Mouse (Mus musculus) forebrain, embryonic 13.5 days (tissue): Measurements from ENCODE around the gene Pxylp1. TPM values are rescaled to one million over a fixed set of nuclear protein-coding genes. Genes with fewer than 3 reads are reported as not detected.

Experiments
- ATAC-seq: fragments of 200-750 bp; cut with Nextera tagmentation; 2 replicates; pipeline ENCODE4 v1.8.0; 2017
- H3K27ac ChIP-seq: fragments of 300-500 bp; sonication (generic); 2 replicates; pipeline ENCODE4 v1.5.1; 2015; ENCODE audit warnings: inconsistent platforms, mild to moderate bottlenecking, moderate library complexity
- H3K27me3 ChIP-seq: fragments of 300-500 bp; sonication (generic); 2 replicates; pipeline ENCODE4 v1.6.1; 2015; ENCODE audit warnings: mild to moderate bottlenecking, inconsistent platforms
- H3K36me3 ChIP-seq: fragments of 300-500 bp; sonication (generic); 2 replicates; pipeline ENCODE4 v1.6.1; 2015; ENCODE audit warnings: mild to moderate bottlenecking, inconsistent platforms; ENCODE audit not compliant: poor library complexity, severe bottlenecking
- H3K4me1 ChIP-seq: fragments of 300-500 bp; sonication (generic); 2 replicates; pipeline ENCODE4 v1.6.1; 2015; ENCODE audit warnings: inconsistent platforms
- H3K4me2 ChIP-seq: fragments of 300-500 bp; sonication (generic); 2 replicates; pipeline ENCODE4 v1.6.1; 2015; ENCODE audit warnings: inconsistent platforms, mild to moderate bottlenecking, moderate library complexity
- H3K4me3 ChIP-seq: fragments of 300-500 bp; sonication (generic); 2 replicates; pipeline ENCODE4 v1.5.1; 2015; ENCODE audit warnings: mild to moderate bottlenecking, inconsistent platforms
- H3K9ac ChIP-seq: fragments of 300-500 bp; sonication (generic); 2 replicates; pipeline ENCODE4 v1.6.1; 2015; ENCODE audit warnings: mild to moderate bottlenecking, inconsistent platforms
- H3K9me3 ChIP-seq: fragments of 300-500 bp; sonication (generic); replicated peaks from 2 replicates; pipeline ENCODE4 v1.6.1; 2016; ENCODE audit warnings: inconsistent platforms
- WGBS: fragments of 180-500 bp; shearing (Covaris S2); methylation state at CpG from one replicate; pipeline ENCODE4 v1.1.7; 2015; 5-methylcytosine and 5-hydroxymethylcytosine counted together
- polyA plus RNA-seq: library from polyadenylated mRNA; unstranded; fragments of >200 nt; fragmentation: Nextera tagmentation; extraction: Ambion mirVana; gene quantifications from 2 replicates; pipeline ENCODE4 v1.2.1, GENCODE M21; 2015

Pxylp1 gene
- polyA plus RNA-seq, 1 experiment from 2014 or later = 47.2 TPM

- H3K27ac ChIP-seq = no peak overlapping the region
- H3K4me3 ChIP-seq = no peak overlapping the region
- 70% methylated on average over 16 of the region's 16 CpGs for WGBS
- H3K4me2 ChIP-seq = no peak overlapping the region
- peaks cover 16% of the 10 kb centered on the region for H3K4me1 ChIP-seq
- H3K36me3 ChIP-seq = no peaks in the 10 kb centered on the region; the same call in 1 of the 2 replicates
- no peaks in the 10 kb centered on the region for H3K9me3 ChIP-seq
- no peak for ATAC-seq
- H3K9ac ChIP-seq = no peak overlapping the region
- H3K27me3 ChIP-seq = no peaks in the 10 kb centered on the region
These were observed 38.9 kb downstream of the Pxylp1 start for GRCm38 (mm10) chr9:96853300-96854186.

GRCm38 (mm10) chr9:96851634-96852033, 40.8 kb downstream of the Pxylp1 start:
- no peak for ATAC-seq
- peaks cover 16% of the 10 kb centered on the region for H3K4me1 ChIP-seq
- H3K27ac ChIP-seq = no peak overlapping the region
- peaks cover 4% of the 10 kb centered on the region; the same call in 1 of the 2 replicates for H3K36me3 ChIP-seq
- no peak overlapping the region for H3K4me2 ChIP-seq
- no peaks in the 10 kb centered on the region for H3K27me3 ChIP-seq
- no peak overlapping the region for H3K9ac ChIP-seq
- no peak overlapping the region for H3K4me3 ChIP-seq
- WGBS = 77% methylated on average over 7 of the region's 7 CpGs
- no peaks in the 10 kb centered on the region for H3K9me3 ChIP-seq

- no peak for ATAC-seq
- Histone ChIP-seq H3K4me3 (no peak overlapping the region), H3K36me3 (peaks cover 4% of the 10 kb centered on the region; the same call in 1 of the 2 replicates), H3K9me3 (no peaks in the 10 kb centered on the region), H3K4me2 (no peak overlapping the region), H3K9ac (no peak overlapping the region), H3K27me3 (no peaks in the 10 kb centered on the region), H3K27ac (no peak overlapping the region), H3K4me1 (peaks cover 16% of the 10 kb centered on the region)
- 86% methylated on average over 7 of the region's 7 CpGs for WGBS
These were observed 41.4 kb downstream of the Pxylp1 start for GRCm38 (mm10) chr9:96851036-96851435.

GRCm38 (mm10) chr9:96849012-96849411, 43.5 kb downstream of the Pxylp1 start:
- no peak for ATAC-seq
- H3K9ac ChIP-seq = no peak overlapping the region
- H3K27ac ChIP-seq = no peak overlapping the region
- peaks cover 8% of the 10 kb centered on the region for H3K4me1 ChIP-seq
- H3K36me3 ChIP-seq = peaks cover 4% of the 10 kb centered on the region; the same call in 1 of the 2 replicates
- H3K9me3 ChIP-seq = no peaks in the 10 kb centered on the region
- no peak overlapping the region for H3K4me2 ChIP-seq
- no peaks in the 10 kb centered on the region for H3K27me3 ChIP-seq
- no peak overlapping the region for H3K4me3 ChIP-seq
- WGBS = 70% methylated on average over 5 of the region's 5 CpGs

- peaks cover 4% of the 10 kb centered on the region; the same call in 1 of the 2 replicates for H3K4me1 ChIP-seq
- H3K9ac ChIP-seq = no peak overlapping the region
- H3K27ac ChIP-seq = no peak overlapping the region
- H3K27me3 ChIP-seq = no peaks in the 10 kb centered on the region
- WGBS = 89% methylated on average over 8 of the region's 8 CpGs
- H3K9me3 ChIP-seq = peaks cover 5% of the 10 kb centered on the region; the same call in 1 of the 2 replicates
- H3K4me3 ChIP-seq = no peak overlapping the region
- ATAC-seq = no peak
- H3K36me3 ChIP-seq = peaks cover 12% of the 10 kb centered on the region; the same call in 1 of the 2 replicates
- no peak overlapping the region for H3K4me2 ChIP-seq
These were observed 46.1 kb downstream of the Pxylp1 start for GRCm38 (mm10) chr9:96846361-96846760.

GRCm38 (mm10) chr9:96844798-96845209, 47.7 kb downstream of the Pxylp1 start:
- peaks cover 4% of the 10 kb centered on the region; the same call in 1 of the 2 replicates for H3K4me1 ChIP-seq
- peaks cover 5% of the 10 kb centered on the region; the same call in 1 of the 2 replicates for H3K9me3 ChIP-seq
- peaks cover 14% of the 10 kb centered on the region; the same call in 1 of the 2 replicates for H3K36me3 ChIP-seq
- H3K4me2 ChIP-seq = no peak overlapping the region
- H3K9ac ChIP-seq = no peak overlapping the region
- peak; percentile 86 for ATAC-seq
- 57% methylated on average over 3 of the region's 3 CpGs for WGBS
- no peak overlapping the region for H3K4me3 ChIP-seq
- no peak overlapping the region for H3K27ac ChIP-seq
- no peaks in the 10 kb centered on the region for H3K27me3 ChIP-seq

- Histone ChIP-seq H3K4me2 (no peak overlapping the region), H3K9ac (no peak overlapping the region), H3K4me1 (peaks cover 27% of the 10 kb centered on the region), H3K9me3 (peaks cover 5% of the 10 kb centered on the region; the same call in 1 of the 2 replicates), H3K27me3 (no peaks in the 10 kb centered on the region), H3K36me3 (peaks cover 29% of the 10 kb centered on the region; the same call in 1 of the 2 replicates), H3K4me3 (no peak overlapping the region), H3K27ac (no peak overlapping the region; the same call in 1 of the 2 replicates)
- no peak for ATAC-seq
- WGBS = 90% methylated on average over 5 of the region's 5 CpGs
These were observed 53.1 kb downstream of the Pxylp1 start for GRCm38 (mm10) chr9:96839376-96839775.

GRCm38 (mm10) chr9:96838864-96839263, 53.6 kb downstream of the Pxylp1 start:
- H3K36me3 ChIP-seq = peaks cover 29% of the 10 kb centered on the region; the same call in 1 of the 2 replicates
- H3K4me1 ChIP-seq = peaks cover 27% of the 10 kb centered on the region
- peak overlapping the region; percentile 72 for H3K27ac ChIP-seq
- H3K4me2 ChIP-seq = no peak overlapping the region
- WGBS = 37% methylated on average over 10 of the region's 10 CpGs
- H3K4me3 ChIP-seq = no peak overlapping the region
- ATAC-seq = peak; percentile 55
- peaks cover 5% of the 10 kb centered on the region; the same call in 1 of the 2 replicates for H3K9me3 ChIP-seq
- H3K27me3 ChIP-seq = no peaks in the 10 kb centered on the region
- H3K9ac ChIP-seq = no peak overlapping the region

GRCm38 (mm10) chr9:96837781-96838420, 54.6 kb downstream of the Pxylp1 start:
- H3K36me3 ChIP-seq = peaks cover 26% of the 10 kb centered on the region; the same call in 1 of the 2 replicates
- peak; percentile 31; the same call in 1 of the 2 replicates for ATAC-seq
- peak overlapping the region; percentile 72 for H3K27ac ChIP-seq
- H3K27me3 ChIP-seq = no peaks in the 10 kb centered on the region
- no peak overlapping the region for H3K4me3 ChIP-seq
- peaks cover 5% of the 10 kb centered on the region; the same call in 1 of the 2 replicates for H3K9me3 ChIP-seq
- H3K4me1 ChIP-seq = peaks cover 27% of the 10 kb centered on the region
- H3K4me2 ChIP-seq = peak overlapping the region; percentile 11
- WGBS = 34% methylated on average over 20 of the region's 20 CpGs
- H3K9ac ChIP-seq = peak overlapping the region; percentile 8; the same call in 1 of the 2 replicates

GRCm38 (mm10) chr9:96836984-96837383, 55.5 kb downstream of the Pxylp1 start:
- H3K27me3 ChIP-seq = no peaks in the 10 kb centered on the region
- no peak overlapping the region for H3K4me2 ChIP-seq
- H3K4me1 ChIP-seq = peaks cover 27% of the 10 kb centered on the region
- no peak overlapping the region for H3K9ac ChIP-seq
- H3K4me3 ChIP-seq = no peak overlapping the region
- peaks cover 20% of the 10 kb centered on the region; the same call in 1 of the 2 replicates for H3K36me3 ChIP-seq
- H3K9me3 ChIP-seq = peaks cover 5% of the 10 kb centered on the region; the same call in 1 of the 2 replicates
- 26% methylated on average over 8 of the region's 8 CpGs for WGBS
- peak; percentile 19; the same call in 1 of the 2 replicates for ATAC-seq
- no peak overlapping the region; the same call in 1 of the 2 replicates for H3K27ac ChIP-seq

GRCm38 (mm10) chr9:96835374-96835921, 57.0 kb downstream of the Pxylp1 start:
- H3K4me1 ChIP-seq = peaks cover 33% of the 10 kb centered on the region
- no peaks in the 10 kb centered on the region for H3K9me3 ChIP-seq
- no peak overlapping the region for H3K27ac ChIP-seq
- no peak overlapping the region for H3K4me3 ChIP-seq
- no peak overlapping the region for H3K9ac ChIP-seq
- H3K36me3 ChIP-seq = peaks cover 20% of the 10 kb centered on the region; the same call in 1 of the 2 replicates
- ATAC-seq = no peak
- H3K27me3 ChIP-seq = no peaks in the 10 kb centered on the region
- 88% methylated on average over 6 of the region's 6 CpGs for WGBS
- no peak overlapping the region for H3K4me2 ChIP-seq
